Mouse (Mus musculus): ENCODE measurements at regions not wholly inside any gene's neighbourhood (a gene's known extent, or its start where the extent isn't known, plus 50 kb on each side); places are given as distances from the start of the nearest gene placed in this dataset.
A peak's percentile ranks its signal among the peaks of the same experiment; 100 is the strongest.
"Not testable (repeated sequence)": the region's sequence is repeated elsewhere in the genome, so short reads cannot be mapped to it uniquely, and the experiment has no call there.

GRCm38 (mm10) chr10:62036815-62037214 lies 57.9 kb upstream of the Col13a1 start:
- H3K4me3 ChIP-seq (ENCODE audit: low read depth, low read length), result no peak overlapping the region
- H3K27ac ChIP-seq (ENCODE audit: insufficient read depth, low read length), result peak overlapping the region; percentile 82
- 0 out of 2 replicates have a peak, but pooled peaks cover 4% of the 10 kb centered on the region for H3K9me3 ChIP-seq (replicated peaks; ENCODE audit: control insufficient read depth, insufficient read depth, low read length, poor library complexity, severe bottlenecking)
- no peaks in the 10 kb centered on the region for H3K36me3 ChIP-seq (ENCODE audit: control insufficient read depth, insufficient read depth, low read length, poor library complexity, severe bottlenecking)
- no peak overlapping the region for H3K9ac ChIP-seq (ENCODE audit: low read depth, poor library complexity, severe bottlenecking)
- TF ChIP-seq CTCF (IDR thresholded peaks at IDR 0.05; ENCODE audit: low read depth, low read length) (no peak), EP300 (IDR thresholded peaks at IDR 0.05; ENCODE audit: insufficient read depth, low read depth, low read length) (peak; percentile 86)
- peaks cover 17% of the 10 kb centered on the region for H3K4me1 ChIP-seq (ENCODE audit: control insufficient read depth, insufficient read depth, low read length)
- no peaks in the 10 kb centered on the region for H3K27me3 ChIP-seq (ENCODE audit: control insufficient read depth, insufficient read depth, low read length, poor library complexity, severe bottlenecking)

GRCm38 (mm10) chr10:62034291-62034690 lies 55.4 kb upstream of the Col13a1 start:
- H3K9me3 ChIP-seq (replicated peaks; ENCODE audit: control insufficient read depth, insufficient read depth, low read length, poor library complexity, severe bottlenecking), result no peaks in the 10 kb centered on the region
- no peaks in the 10 kb centered on the region for H3K36me3 ChIP-seq (ENCODE audit: control insufficient read depth, insufficient read depth, low read length, poor library complexity, severe bottlenecking)
- TF ChIP-seq POLR2A (IDR thresholded peaks at IDR 0.05; ENCODE audit: insufficient read depth, low read length), result no peak
- TF ChIP-seq EP300 (IDR thresholded peaks at IDR 0.05; ENCODE audit: insufficient read depth, low read depth, low read length), result no peak
- TF ChIP-seq CTCF (IDR thresholded peaks at IDR 0.05; ENCODE audit: low read depth, low read length), result no peak
- no peaks in the 10 kb centered on the region for H3K27me3 ChIP-seq (ENCODE audit: control insufficient read depth, insufficient read depth, low read length, poor library complexity, severe bottlenecking)
- H3K4me3 ChIP-seq (ENCODE audit: low read depth, low read length), result no peak overlapping the region
- H3K27ac ChIP-seq (ENCODE audit: insufficient read depth, low read length), result no peak overlapping the region
- peaks cover 17% of the 10 kb centered on the region for H3K4me1 ChIP-seq (ENCODE audit: control insufficient read depth, insufficient read depth, low read length)
- no peak overlapping the region for H3K9ac ChIP-seq (ENCODE audit: low read depth, poor library complexity, severe bottlenecking)

DNA sequence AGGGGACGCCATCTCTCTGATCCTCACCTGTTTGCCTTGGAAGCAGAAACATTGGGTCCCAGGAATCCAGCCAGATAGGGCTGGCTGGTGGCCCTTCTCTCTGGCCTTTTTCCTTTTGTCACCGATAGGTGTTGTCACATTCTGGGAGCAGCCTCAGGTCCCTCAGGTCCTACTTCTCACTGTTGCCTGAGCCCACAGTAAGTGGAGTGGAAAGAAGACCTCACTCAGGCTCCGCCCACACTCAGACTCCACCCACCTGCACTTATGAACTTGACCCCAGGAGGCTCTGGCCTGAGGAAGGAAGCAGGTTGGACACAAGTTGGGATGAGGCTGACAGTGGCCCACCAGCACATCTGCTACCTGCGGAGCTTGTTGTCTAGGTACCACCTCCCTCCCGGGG lies 54.8 kb upstream of the Col13a1 start:
- H3K27me3 ChIP-seq (ENCODE audit: control insufficient read depth, insufficient read depth, low read length, poor library complexity, severe bottlenecking), result no peaks in the 10 kb centered on the region
- H3K9me3 ChIP-seq (replicated peaks; ENCODE audit: control insufficient read depth, insufficient read depth, low read length, poor library complexity, severe bottlenecking), result peaks cover 5% of the 10 kb centered on the region; the same call in 1 of the 2 replicates
- H3K27ac ChIP-seq (ENCODE audit: insufficient read depth, low read length), result no peak overlapping the region
- no peak overlapping the region for H3K9ac ChIP-seq (ENCODE audit: low read depth, poor library complexity, severe bottlenecking)
- no peak overlapping the region for H3K4me3 ChIP-seq (ENCODE audit: low read depth, low read length)
- peaks cover 16% of the 10 kb centered on the region for H3K4me1 ChIP-seq (ENCODE audit: control insufficient read depth, insufficient read depth, low read length)
- TF ChIP-seq POLR2A (IDR thresholded peaks at IDR 0.05; ENCODE audit: insufficient read depth, low read length) (no peak), EP300 (IDR thresholded peaks at IDR 0.05; ENCODE audit: insufficient read depth, low read depth, low read length) (no peak), CTCF (IDR thresholded peaks at IDR 0.05; ENCODE audit: low read depth, low read length) (no peak)
- H3K36me3 ChIP-seq (ENCODE audit: control insufficient read depth, insufficient read depth, low read length, poor library complexity, severe bottlenecking), result no peaks in the 10 kb centered on the region

DNA sequence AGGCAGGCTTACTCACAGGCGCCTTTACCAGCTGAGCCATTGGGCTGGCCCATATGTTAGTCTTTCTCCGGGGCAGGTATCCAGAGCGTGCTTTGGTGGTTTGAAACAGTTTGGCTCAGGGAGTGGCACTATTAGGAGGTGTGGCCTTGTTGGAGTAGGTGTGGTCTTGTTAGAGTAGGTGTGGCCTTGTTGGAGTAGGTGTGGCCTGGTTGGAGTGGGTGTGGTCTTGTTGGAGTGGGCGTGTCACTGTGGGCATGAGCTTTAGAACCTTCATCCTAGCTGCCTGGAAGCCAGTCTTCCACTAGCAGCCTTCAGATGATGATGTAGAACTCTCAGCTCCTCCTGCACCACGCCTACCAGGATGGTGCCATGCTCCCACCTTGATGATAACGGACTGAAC lies 53.1 kb upstream of the Col13a1 start:
- H3K9me3 ChIP-seq (replicated peaks; ENCODE audit: control insufficient read depth, insufficient read depth, low read length, poor library complexity, severe bottlenecking); H3K27ac ChIP-seq (ENCODE audit: insufficient read depth, low read length); H3K9ac ChIP-seq (ENCODE audit: low read depth, poor library complexity, severe bottlenecking); H3K36me3 ChIP-seq (ENCODE audit: control insufficient read depth, insufficient read depth, low read length, poor library complexity, severe bottlenecking); H3K4me3 ChIP-seq (ENCODE audit: low read depth, low read length); H3K4me1 ChIP-seq (ENCODE audit: control insufficient read depth, insufficient read depth, low read length); H3K27me3 ChIP-seq (ENCODE audit: control insufficient read depth, insufficient read depth, low read length, poor library complexity, severe bottlenecking): not testable (repeated sequence)

DNA sequence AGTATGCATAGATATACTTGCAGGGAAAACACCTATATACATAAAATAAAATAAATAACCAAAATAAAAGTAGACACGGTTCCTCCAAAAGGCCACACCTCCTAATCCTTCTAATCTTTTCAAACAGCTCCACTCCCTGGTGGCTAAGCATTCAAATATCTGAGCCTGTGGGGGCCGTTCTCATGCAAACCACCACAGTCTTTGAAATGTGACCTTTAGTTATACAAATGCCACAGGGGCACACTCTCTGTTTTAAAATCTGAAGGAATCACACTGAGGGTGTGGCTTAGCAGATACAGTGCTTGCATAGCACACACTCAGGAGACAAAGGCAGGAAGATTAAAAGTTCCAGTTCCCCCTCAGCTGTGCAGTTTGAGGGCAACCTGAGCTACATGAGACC lies 50.4 kb upstream of the Col13a1 start:
- H3K27me3 ChIP-seq (ENCODE audit: control insufficient read depth, insufficient read depth, low read length, poor library complexity, severe bottlenecking), result no peaks in the 10 kb centered on the region
- no peak overlapping the region for H3K4me3 ChIP-seq (ENCODE audit: low read depth, low read length)

More for the DNA sequence above, 50.4 kb upstream of the Col13a1 start:
- no peak for TF ChIP-seq CTCF (IDR thresholded peaks at IDR 0.05; ENCODE audit: low read depth, low read length)
- TF ChIP-seq POLR2A (IDR thresholded peaks at IDR 0.05; ENCODE audit: insufficient read depth, low read length), result no peak
- TF ChIP-seq EP300 (IDR thresholded peaks at IDR 0.05; ENCODE audit: insufficient read depth, low read depth, low read length), result no peak
- no peak overlapping the region for H3K27ac ChIP-seq (ENCODE audit: insufficient read depth, low read length)
- peaks cover 7% of the 10 kb centered on the region; the same call in 1 of the 2 replicates for H3K9me3 ChIP-seq (replicated peaks; ENCODE audit: control insufficient read depth, insufficient read depth, low read length, poor library complexity, severe bottlenecking)
- no peaks in the 10 kb centered on the region for H3K36me3 ChIP-seq (ENCODE audit: control insufficient read depth, insufficient read depth, low read length, poor library complexity, severe bottlenecking)
- no peak overlapping the region for H3K9ac ChIP-seq (ENCODE audit: low read depth, poor library complexity, severe bottlenecking)
- peaks cover 6% of the 10 kb centered on the region for H3K4me1 ChIP-seq (ENCODE audit: control insufficient read depth, insufficient read depth, low read length)

All from ES-Bruce4 (cell line).